Mouse (Mus musculus): ENCODE results near the gene Tex14. TPM values are rescaled to one million over a fixed set of nuclear protein-coding genes. Genes with fewer than 3 reads are reported as not detected.

Tex14 gene
- not detected in 2 replicates for polyA plus RNA-seq (2012)

- TF ChIP-seq GATA1 (IDR thresholded peaks at IDR 0.05; ENCODE audit: low read length): no peak
These were observed at the start of gene Tex14, which contains the start of gene Rad51c for GRCm38 (mm10) chr11:87404876-87405275. TSS of gene Tex14 (plus strand) at chr11:87405065. TSS of gene Rad51c (minus strand) at chr11:87404954.

- no peak for TF ChIP-seq GATA1 (IDR thresholded peaks at IDR 0.05; ENCODE audit: low read length)
These were observed 47.3 kb upstream of the Tex14 start for GRCm38 (mm10) chr11:87357317-87358300.

- TF ChIP-seq GATA1 (IDR thresholded peaks at IDR 0.05; ENCODE audit: low read length): no peak
These were observed 46.3 kb upstream of the Tex14 start, which contains the start of gene Ppm1e for GRCm38 (mm10) chr11:87358331-87359261. TSS of gene Ppm1e (minus strand) at chr11:87359023.

- TF ChIP-seq GATA1 (IDR thresholded peaks at IDR 0.05; ENCODE audit: low read length): no peak
These were observed 45.6 kb upstream of the Tex14 start for GRCm38 (mm10) chr11:87359262-87359612.

- no peak for TF ChIP-seq GATA1 (IDR thresholded peaks at IDR 0.05; ENCODE audit: low read length)
These were observed 39.7 kb upstream of the Tex14 start for GRCm38 (mm10) chr11:87365120-87365519.

GRCm38 (mm10) chr11:87367061-87367460, 37.8 kb upstream of the Tex14 start:
- no peak for TF ChIP-seq GATA1 (IDR thresholded peaks at IDR 0.05; ENCODE audit: low read length)

GRCm38 (mm10) chr11:87367865-87368580, 36.8 kb upstream of the Tex14 start:
- peak; percentile 78 for TF ChIP-seq GATA1 (IDR thresholded peaks at IDR 0.05; ENCODE audit: low read length)

GRCm38 (mm10) chr11:87384551-87384950, 20.3 kb upstream of the Tex14 start:
- no peak for TF ChIP-seq GATA1 (IDR thresholded peaks at IDR 0.05; ENCODE audit: low read length)

- no peak for TF ChIP-seq GATA1 (IDR thresholded peaks at IDR 0.05; ENCODE audit: low read length)
These were observed 19.2 kb upstream of the Tex14 start for GRCm38 (mm10) chr11:87385676-87386075.

- no peak for TF ChIP-seq GATA1 (IDR thresholded peaks at IDR 0.05; ENCODE audit: low read length)
These were observed 11.0 kb upstream of the Tex14 start for GRCm38 (mm10) chr11:87393855-87394254.

GRCm38 (mm10) chr11:87398402-87398801, 6.5 kb upstream of the Tex14 start:
- no peak for TF ChIP-seq GATA1 (IDR thresholded peaks at IDR 0.05; ENCODE audit: low read length)

- no peak for TF ChIP-seq GATA1 (IDR thresholded peaks at IDR 0.05; ENCODE audit: low read length)
These were observed 583 bp upstream of the Tex14 start for GRCm38 (mm10) chr11:87404111-87404853.

GRCm38 (mm10) chr11:87416120-87416519, 11.3 kb downstream of the Tex14 start:
- no peak for TF ChIP-seq GATA1 (IDR thresholded peaks at IDR 0.05; ENCODE audit: low read length)

- TF ChIP-seq GATA1 (IDR thresholded peaks at IDR 0.05; ENCODE audit: low read length): no peak
These were observed 16.0 kb downstream of the Tex14 start for GRCm38 (mm10) chr11:87420861-87421260.

Data from G1E-ER4 (cell line).